Mouse (Mus musculus) heart, adult 2 months (tissue): ENCODE results near the gene Bcl6.

Experiments
- CTCF ChIP-seq: fragments of 200-600 bp; IDR thresholded peaks from 2 replicates; pipeline ENCODE4 v1.8.1; 2022; ENCODE audit warnings: antibody characterized with exemption, mild to moderate bottlenecking, moderate library complexity
- EP300 ChIP-seq: fragments of 200-500 bp; IDR thresholded peaks from 2 replicates; pipeline ENCODE4 v1.6.1; 2011; ENCODE audit warnings: low read depth, low read length, control low read depth; ENCODE audit not compliant: insufficient read depth
- POLR2A ChIP-seq: fragments of 200-500 bp; IDR thresholded peaks from 2 replicates; pipeline ENCODE4 v1.6.1; 2011; ENCODE audit warnings: mild to moderate bottlenecking, low read depth, low read length, control low read depth; ENCODE audit not compliant: insufficient read depth

DNA sequence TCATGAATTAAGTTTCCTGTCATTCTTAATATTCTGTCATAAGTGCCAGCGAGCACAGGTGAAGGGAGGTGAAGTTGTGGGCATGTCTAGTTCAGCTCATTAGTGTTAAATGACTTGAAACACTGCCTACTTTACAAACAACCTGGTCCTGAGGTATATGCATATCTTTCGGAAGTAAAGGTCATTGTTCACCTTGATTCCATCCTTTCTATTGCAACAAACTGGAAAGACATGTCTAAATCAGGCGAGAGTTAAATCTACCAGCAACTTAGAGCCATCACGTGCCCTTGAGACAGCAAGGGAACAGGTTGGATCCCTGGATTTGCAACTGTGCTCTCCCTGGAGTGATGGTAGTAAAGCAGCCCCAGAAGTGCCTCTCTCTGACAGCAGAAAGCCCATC is 34.0 kb upstream of the Bcl6 start:
- no peak for TF ChIP-seq CTCF
- TF ChIP-seq POLR2A: no peak
- no peak for TF ChIP-seq EP300
